Mouse (Mus musculus): ENCODE measurements around the gene Rprml. TPM values are rescaled to one million over a fixed set of nuclear protein-coding genes. Genes with fewer than 3 reads are reported as not detected.

Rprml gene
- polyA plus RNA-seq, 2 experiments = 0.11 TPM; not detected in 1

DNA sequence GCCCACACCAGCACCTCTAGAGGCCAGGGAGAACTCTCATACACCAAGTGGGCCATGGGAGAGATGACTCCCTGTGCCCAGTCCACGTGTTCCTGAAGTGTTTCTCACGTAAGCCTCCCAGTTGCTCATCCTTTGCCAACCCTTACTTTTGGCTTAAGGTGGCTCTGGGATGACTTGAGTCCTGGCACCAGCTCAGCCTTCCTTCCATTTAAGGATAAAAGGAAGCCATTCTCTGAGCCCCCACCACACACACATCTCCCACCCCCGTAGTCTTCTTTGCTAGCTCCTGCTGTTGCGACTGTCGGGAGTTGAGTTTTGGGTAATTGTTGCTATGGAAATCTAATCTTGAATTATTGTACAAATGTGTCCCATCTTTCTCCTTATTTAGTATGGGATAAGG lies 13.2 kb downstream of the Rprml start:
- WGBS = 84% methylated on average over 5 of the region's 5 CpGs
- H3K27me3 ChIP-seq (ENCODE audit: control insufficient read depth, insufficient read depth, low read length) = 0 out of 2 replicates have a peak, but pooled peaks cover 4% of the 10 kb centered on the region
- H3K36me3 ChIP-seq (ENCODE audit: control insufficient read depth, insufficient read depth, low read length) = no peaks in the 10 kb centered on the region
- H3K4me2 ChIP-seq (replicated peaks; ENCODE audit: low read depth, low read length, severe bottlenecking) = no peak overlapping the region
- ATAC-seq (ENCODE audit: low FRiP score, low read depth) = no peak
- no peak overlapping the region for H3K9ac ChIP-seq (ENCODE audit: low read depth, low read length, severe bottlenecking)
- DNase-seq (ENCODE audit: low spot score) = no peak
- TF ChIP-seq POLR2A (IDR thresholded peaks at IDR 0.05; ENCODE audit: borderline replicate concordance, extremely low read depth, insufficient read depth, insufficient read length) = no peak
- H3K27ac ChIP-seq (replicated peaks; ENCODE audit: low read depth, low read length) = no peak overlapping the region
- no peaks in the 10 kb centered on the region for H3K9me3 ChIP-seq (ENCODE audit: control insufficient read depth, low read length)
- peaks cover 11% of the 10 kb centered on the region; the same call in 1 of the 2 replicates for H3K4me1 ChIP-seq (ENCODE audit: control insufficient read depth, insufficient read depth, low read length)
- no peak overlapping the region for H3K4me3 ChIP-seq (replicated peaks; ENCODE audit: low read length)

DNA sequence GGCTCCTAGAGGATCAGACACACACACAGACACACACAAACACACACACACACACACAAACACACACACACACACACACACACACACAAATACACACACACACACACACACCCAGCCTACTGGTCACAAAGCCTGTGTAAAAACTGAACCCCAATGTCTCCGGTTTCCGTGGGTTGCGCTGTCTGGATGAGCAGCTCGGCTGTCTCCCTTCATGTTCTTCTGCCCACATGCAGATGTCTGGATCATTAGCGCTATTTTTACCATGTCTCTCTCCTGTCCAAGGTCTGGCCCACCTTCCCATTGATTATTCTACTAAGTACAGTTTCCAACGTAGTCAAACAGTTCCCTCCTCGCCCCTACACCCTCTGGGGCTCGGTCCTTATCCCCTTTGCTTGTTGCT lies 13.7 kb downstream of the Rprml start:
- H3K4me1 ChIP-seq (ENCODE audit: control insufficient read depth, insufficient read depth, low read length) = peaks cover 11% of the 10 kb centered on the region; the same call in 1 of the 2 replicates
- H3K9me3 ChIP-seq (ENCODE audit: control insufficient read depth, low read length) = no peaks in the 10 kb centered on the region
- ATAC-seq (ENCODE audit: low FRiP score, low read depth) = no peak
- 81% methylated on average over 8 of the region's 8 CpGs for WGBS
- H3K36me3 ChIP-seq (ENCODE audit: control insufficient read depth, insufficient read depth, low read length) = no peaks in the 10 kb centered on the region
- H3K4me2 ChIP-seq (replicated peaks; ENCODE audit: low read depth, low read length, severe bottlenecking) = no peak overlapping the region
- TF ChIP-seq POLR2A (IDR thresholded peaks at IDR 0.05; ENCODE audit: borderline replicate concordance, extremely low read depth, insufficient read depth, insufficient read length) = no peak
- H3K27ac ChIP-seq (replicated peaks; ENCODE audit: low read depth, low read length) = no peak overlapping the region
- DNase-seq (ENCODE audit: low spot score) = no peak
- H3K27me3 ChIP-seq (ENCODE audit: control insufficient read depth, insufficient read depth, low read length) = 0 out of 2 replicates have a peak, but pooled peaks cover 4% of the 10 kb centered on the region
- H3K4me3 ChIP-seq (replicated peaks; ENCODE audit: low read length) = no peak overlapping the region
- no peak overlapping the region for H3K9ac ChIP-seq (ENCODE audit: low read depth, low read length, severe bottlenecking)

- ATAC-seq (ENCODE audit: low FRiP score, low read depth) = no peak
- no peak for TF ChIP-seq POLR2A (IDR thresholded peaks at IDR 0.05; ENCODE audit: borderline replicate concordance, extremely low read depth, insufficient read depth, insufficient read length)
- Histone ChIP-seq H3K9me3 (ENCODE audit: control insufficient read depth, low read length) (no peaks in the 10 kb centered on the region), H3K27ac (replicated peaks; ENCODE audit: low read depth, low read length) (no peak overlapping the region), H3K4me1 (ENCODE audit: control insufficient read depth, insufficient read depth, low read length) (peaks cover 11% of the 10 kb centered on the region; the same call in 1 of the 2 replicates), H3K36me3 (ENCODE audit: control insufficient read depth, insufficient read depth, low read length) (no peaks in the 10 kb centered on the region), H3K27me3 (ENCODE audit: control insufficient read depth, insufficient read depth, low read length) (0 out of 2 replicates have a peak, but pooled peaks cover 4% of the 10 kb centered on the region), H3K4me3 (replicated peaks; ENCODE audit: low read length) (no peak overlapping the region), H3K4me2 (replicated peaks; ENCODE audit: low read depth, low read length, severe bottlenecking) (no peak overlapping the region), H3K9ac (ENCODE audit: low read depth, low read length, severe bottlenecking) (0 out of 2 replicates have a peak overlapping the region, but pooled peaks have one; percentile 17)
- DNase-seq (ENCODE audit: low spot score) = no peak
- 67% methylated on average over 1 of the region's 1 CpGs for WGBS
Observed at GRCm38 (mm10) chr11:103665695-103666094, 16.3 kb downstream of the Rprml start.

DNA sequence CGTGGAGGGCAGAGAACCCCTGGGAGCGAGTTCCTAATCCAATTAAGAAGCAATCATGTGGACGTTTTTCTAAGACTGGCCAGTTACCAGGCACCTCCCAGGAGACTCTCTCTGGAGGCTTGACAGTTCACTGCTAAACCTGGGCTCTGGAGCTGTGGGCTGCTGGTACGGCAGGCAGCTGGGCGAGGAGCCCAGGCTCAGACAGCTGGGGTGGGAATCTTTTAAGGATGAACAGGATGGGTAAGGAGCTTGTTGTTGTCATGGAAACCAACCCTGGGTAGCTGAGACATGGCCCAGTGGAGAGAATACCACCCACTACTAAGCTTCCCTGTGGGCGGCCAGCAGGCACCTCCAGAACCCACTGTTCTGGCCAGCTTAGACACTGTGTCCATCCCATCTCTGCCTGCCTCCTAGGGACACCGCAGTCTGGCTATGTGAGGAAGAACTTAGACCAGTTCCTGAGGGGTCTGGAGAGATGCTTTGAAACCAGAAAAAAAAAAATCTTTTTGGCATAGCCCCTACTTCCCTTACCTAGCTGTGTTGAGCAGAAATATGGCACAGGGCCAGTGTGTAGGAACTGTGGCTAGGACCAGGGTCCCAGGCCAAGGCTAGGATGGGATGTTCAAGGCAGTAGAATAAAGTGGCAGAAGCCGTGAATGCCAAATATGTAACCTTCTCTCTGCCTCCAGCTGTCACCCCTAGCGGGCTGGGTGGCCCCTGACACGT lies 17.0 kb downstream of the Rprml start:
- Histone ChIP-seq H3K27me3 (ENCODE audit: control insufficient read depth, insufficient read depth, low read length) (0 out of 2 replicates have a peak, but pooled peaks cover 4% of the 10 kb centered on the region), H3K9ac (ENCODE audit: low read depth, low read length, severe bottlenecking) (0 out of 2 replicates have a peak overlapping the region, but pooled peaks have one; percentile 17), H3K36me3 (ENCODE audit: control insufficient read depth, insufficient read depth, low read length) (no peaks in the 10 kb centered on the region), H3K4me2 (replicated peaks; ENCODE audit: low read depth, low read length, severe bottlenecking) (no peak overlapping the region), H3K9me3 (ENCODE audit: control insufficient read depth, low read length) (no peaks in the 10 kb centered on the region), H3K4me3 (replicated peaks; ENCODE audit: low read length) (no peak overlapping the region), H3K4me1 (ENCODE audit: control insufficient read depth, insufficient read depth, low read length) (peaks cover 11% of the 10 kb centered on the region; the same call in 1 of the 2 replicates), H3K27ac (replicated peaks; ENCODE audit: low read depth, low read length) (no peak overlapping the region)
- TF ChIP-seq POLR2A (IDR thresholded peaks at IDR 0.05; ENCODE audit: borderline replicate concordance, extremely low read depth, insufficient read depth, insufficient read length) = no peak
- WGBS = 37% methylated on average over 10 of the region's 10 CpGs
- ATAC-seq (ENCODE audit: low FRiP score, low read depth) (no peak), DNase-seq (ENCODE audit: low spot score) (no peak)

- ATAC-seq (ENCODE audit: low FRiP score, low read depth) (no peak), DNase-seq (ENCODE audit: low spot score) (no peak)
- Histone ChIP-seq H3K4me2 (replicated peaks; ENCODE audit: low read depth, low read length, severe bottlenecking) (no peak overlapping the region), H3K9me3 (ENCODE audit: control insufficient read depth, low read length) (no peaks in the 10 kb centered on the region), H3K27me3 (ENCODE audit: control insufficient read depth, insufficient read depth, low read length) (0 out of 2 replicates have a peak, but pooled peaks cover 4% of the 10 kb centered on the region), H3K4me3 (replicated peaks; ENCODE audit: low read length) (no peak overlapping the region), H3K36me3 (ENCODE audit: control insufficient read depth, insufficient read depth, low read length) (no peaks in the 10 kb centered on the region), H3K9ac (ENCODE audit: low read depth, low read length, severe bottlenecking) (no peak overlapping the region), H3K27ac (replicated peaks; ENCODE audit: low read depth, low read length) (no peak overlapping the region), H3K4me1 (ENCODE audit: control insufficient read depth, insufficient read depth, low read length) (peaks cover 11% of the 10 kb centered on the region; the same call in 1 of the 2 replicates)
- TF ChIP-seq POLR2A (IDR thresholded peaks at IDR 0.05; ENCODE audit: borderline replicate concordance, extremely low read depth, insufficient read depth, insufficient read length) = no peak
- 37% methylated on average over 13 of the region's 13 CpGs for WGBS
Observed at GRCm38 (mm10) chr11:103666907-103667426, 17.6 kb downstream of the Rprml start.

All from limb, embryonic 14.5 days (tissue).